Mouse (Mus musculus) megakaryocyte, embryonic 14.5 days (primary cell): ENCODE data around the gene Rims4.

Source experiments
- FLI1 ChIP-seq: IDR thresholded peaks from 2 replicates; pipeline ENCODE4 v1.6.1; 2012; ENCODE audit warnings: low read length, inconsistent platforms, mixed read lengths
- GATA1 ChIP-seq: IDR thresholded peaks from 3 replicates; pipeline ENCODE4 v1.6.1; 2012; ENCODE audit warnings: mixed read lengths, low read length, inconsistent platforms, borderline replicate concordance

GRCm38 (mm10) chr2:163874877-163875276 is 43.6 kb downstream of the Rims4 start:
- TF ChIP-seq FLI1: no peak
- TF ChIP-seq GATA1: no peak
